Mouse (Mus musculus): ENCODE measurements at regions not wholly inside any gene's neighbourhood (a gene's known extent, or its start where the extent isn't known, plus 50 kb on each side); places are given as distances from the start of the nearest gene placed in this dataset.

GRCm38 (mm10) chr4:148378491-148378890 is 66.1 kb downstream of the Ubiad1 start:
- no peak for TF ChIP-seq CTCF (IDR thresholded peaks at IDR 0.05; ENCODE audit: low read depth)
- TF ChIP-seq EP300 (IDR thresholded peaks at IDR 0.05; ENCODE audit: low read depth) = no peak
